Mouse (Mus musculus) stomach, postnatal 0 days (tissue): ENCODE data around the gene Dgcr2.

Experiments
- CTCF ChIP-seq: IDR thresholded peaks from 2 replicates; pipeline ENCODE4 v1.5.1; 2016; ENCODE audit warnings: antibody characterized with exemption, low read depth, mild to moderate bottlenecking, moderate library complexity
- EP300 ChIP-seq: optimal IDR thresholded peaks from 2 replicates; pipeline ENCODE3; 2016; ENCODE audit warnings: antibody characterized with exemption

DNA sequence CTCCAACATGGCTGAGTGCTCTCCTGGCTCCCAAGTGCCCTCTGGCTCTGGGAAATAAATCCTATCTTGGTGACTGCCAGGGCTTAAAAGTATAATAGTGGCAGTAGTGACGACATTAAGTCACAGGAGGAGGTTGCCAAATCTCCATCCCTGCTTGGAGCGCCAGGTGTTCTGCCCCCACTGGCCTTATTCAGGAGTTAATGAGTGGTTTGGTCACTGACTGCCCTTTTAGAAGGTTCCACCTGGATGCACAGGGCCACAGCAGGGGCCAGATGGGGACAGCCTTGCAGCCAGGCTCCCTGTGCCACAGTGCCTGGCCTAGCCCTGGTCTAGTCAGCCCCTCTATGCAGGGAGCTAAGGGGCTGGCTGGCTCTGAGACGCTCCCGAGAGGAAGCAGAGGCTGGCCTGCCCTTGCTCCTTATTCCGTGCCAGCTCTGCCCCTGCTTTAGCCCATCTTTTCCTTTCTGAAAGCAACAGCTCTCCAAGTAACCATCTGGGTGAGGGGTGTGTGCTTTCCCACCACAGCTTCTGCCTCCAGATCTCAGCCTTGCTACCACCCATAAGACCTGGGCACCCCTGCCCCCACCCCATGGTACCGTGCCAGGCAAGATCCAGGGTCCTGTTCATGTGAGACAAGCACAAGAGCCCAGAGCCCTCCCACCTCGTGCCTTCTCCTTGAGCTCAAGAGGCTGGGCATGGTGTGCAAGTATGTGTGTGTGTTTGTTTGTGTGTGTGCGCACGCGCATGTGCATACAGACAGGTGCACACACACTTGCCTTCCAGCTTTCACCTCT lies 67.8 kb downstream of the Dgcr2 start:
- TF ChIP-seq CTCF (no peak), EP300 (no peak)
